Mouse (Mus musculus): ENCODE results near the gene Gm14569. TPM values are rescaled to one million over a fixed set of nuclear protein-coding genes. Genes with fewer than 3 reads are reported as not detected.

The Gm14569 gene
- polyA plus RNA-seq, 1 experiment from 2014 or later, result not detected

DNA sequence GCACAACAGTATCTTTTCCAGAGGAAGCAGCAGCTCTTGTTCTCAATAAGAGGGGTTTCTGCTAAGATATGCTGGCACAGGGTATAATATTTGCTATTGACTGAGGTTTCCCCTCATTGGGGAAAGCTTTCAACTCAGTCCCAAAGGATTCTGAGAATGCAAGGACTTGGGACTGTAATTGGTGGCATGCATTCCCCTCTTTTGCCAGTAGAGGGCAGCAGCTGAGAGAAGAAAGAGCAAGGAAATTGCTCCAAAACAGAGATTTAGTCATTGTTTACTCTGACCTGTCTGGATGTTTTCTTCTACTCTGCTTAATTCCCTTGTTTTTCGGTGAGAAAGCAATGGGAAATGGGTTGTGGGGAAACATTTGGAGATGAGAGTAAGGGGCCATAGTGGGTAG, 35.6 kb downstream of the Gm14569 start:
- Histone ChIP-seq H3K9me3 (replicated peaks) (no peaks in the 10 kb centered on the region), H3K4me3 (replicated peaks) (no peak overlapping the region), H3K4me1 (no peaks in the 10 kb centered on the region), H3K9ac (replicated peaks) (no peak overlapping the region), H3K36me3 (no peaks in the 10 kb centered on the region), H3K4me2 (no peak overlapping the region), H3K27me3 (replicated peaks) (no peaks in the 10 kb centered on the region), H3K27ac (replicated peaks) (no peak overlapping the region)
- WGBS, result 26% methylated on average over 1 of the region's 1 CpGs
- ATAC-seq (ENCODE audit: low FRiP score), result no peak

GRCm38 (mm10) chrX:36437932-36438331, 53.7 kb downstream of the Gm14569 start:
- ATAC-seq (ENCODE audit: low FRiP score), result no peak
- 100% methylated on average over 1 of the region's 1 CpGs for WGBS

DNA sequence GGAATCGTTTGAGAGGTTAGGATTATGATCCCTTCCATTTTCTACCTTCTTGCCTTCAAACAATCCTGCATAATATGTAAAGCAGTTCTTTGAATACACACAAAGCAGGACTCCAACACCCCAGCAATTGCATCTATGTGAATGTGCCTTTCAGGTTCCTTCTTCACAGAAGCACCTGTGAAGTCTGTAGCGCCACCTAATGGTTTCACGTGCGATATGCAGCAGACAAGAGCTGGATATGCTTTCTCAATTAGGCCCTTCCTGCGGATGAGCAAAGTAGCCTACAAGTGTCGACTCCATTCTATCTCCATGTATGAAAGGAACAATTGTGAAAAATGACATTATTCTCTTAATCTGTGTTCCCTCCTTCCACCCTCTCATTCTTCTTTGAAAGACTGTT, 56.6 kb downstream of the Gm14569 start:
- H3K9ac ChIP-seq (replicated peaks), result no peak overlapping the region
- H3K27me3 ChIP-seq (replicated peaks), result no peaks in the 10 kb centered on the region
- WGBS, result 49% methylated on average over 6 of the region's 6 CpGs
- H3K9me3 ChIP-seq (replicated peaks), result no peaks in the 10 kb centered on the region
- no peak overlapping the region for H3K27ac ChIP-seq (replicated peaks)
- no peak overlapping the region for H3K4me3 ChIP-seq (replicated peaks)
- no peak for ATAC-seq (ENCODE audit: low FRiP score)
- H3K36me3 ChIP-seq, result no peaks in the 10 kb centered on the region
- no peaks in the 10 kb centered on the region for H3K4me1 ChIP-seq
- no peak overlapping the region for H3K4me2 ChIP-seq

More at GRCm38 (mm10) chrX:36437932-36438331, 53.7 kb downstream of the Gm14569 start:
- no peaks in the 10 kb centered on the region for H3K9me3 ChIP-seq (replicated peaks)
- no peaks in the 10 kb centered on the region for H3K27me3 ChIP-seq (replicated peaks)
- no peak overlapping the region for H3K4me2 ChIP-seq
- no peak overlapping the region for H3K27ac ChIP-seq (replicated peaks)
- no peaks in the 10 kb centered on the region for H3K36me3 ChIP-seq
- no peak overlapping the region for H3K9ac ChIP-seq (replicated peaks)
- no peak overlapping the region for H3K4me3 ChIP-seq (replicated peaks)
- no peaks in the 10 kb centered on the region for H3K4me1 ChIP-seq

GRCm38 (mm10) chrX:36419153-36419552, 72.5 kb downstream of the Gm14569 start:
- H3K27me3 ChIP-seq (replicated peaks), result no peaks in the 10 kb centered on the region
- H3K9ac ChIP-seq (replicated peaks), result no peak overlapping the region
- 91% methylated on average over 3 of the region's 3 CpGs for WGBS
- no peaks in the 10 kb centered on the region for H3K4me1 ChIP-seq
- no peak overlapping the region for H3K4me3 ChIP-seq (replicated peaks)
- no peak overlapping the region for H3K4me2 ChIP-seq
- H3K27ac ChIP-seq (replicated peaks), result no peak overlapping the region
- H3K9me3 ChIP-seq (replicated peaks), result no peaks in the 10 kb centered on the region
- no peaks in the 10 kb centered on the region for H3K36me3 ChIP-seq
- ATAC-seq (ENCODE audit: low FRiP score), result no peak

DNA sequence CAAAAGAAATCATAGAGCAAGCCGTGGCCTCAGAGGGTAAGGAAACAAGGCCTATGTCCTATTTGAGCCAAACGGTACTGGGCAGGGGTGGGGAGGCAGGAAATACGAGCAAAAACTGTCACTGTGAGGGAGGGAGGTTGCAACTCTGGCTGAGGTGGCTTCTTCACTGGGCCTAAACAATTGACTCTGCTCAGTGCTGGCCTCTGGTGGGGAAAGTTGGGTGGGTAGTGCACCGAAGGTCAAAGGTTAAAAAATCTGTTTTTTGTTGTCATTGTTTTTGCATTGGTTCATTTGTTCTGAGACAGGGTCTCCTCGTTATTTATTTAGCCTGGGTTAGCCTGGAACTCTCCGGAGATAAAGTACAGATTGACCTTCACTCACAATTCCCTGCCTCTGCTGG, 89.3 kb downstream of the Gm14569 start:
- H3K9ac ChIP-seq (replicated peaks), result no peak overlapping the region
- ATAC-seq (ENCODE audit: low FRiP score), result no peak
- 60% methylated on average over 6 of the region's 6 CpGs for WGBS

GRCm38 (mm10) chrX:36400980-36401379, 90.7 kb downstream of the Gm14569 start, which contains the start of gene Gm6268:
Gene Gm6268, plus strand, starts transcription at chrX:36401280.
- no peaks in the 10 kb centered on the region for H3K4me1 ChIP-seq
- no peak within 1 kb of the TSS for H3K4me2 ChIP-seq
- H3K27me3 ChIP-seq (replicated peaks), result no peaks in the 10 kb centered on the region
- H3K9me3 ChIP-seq (replicated peaks), result no peaks in the 10 kb centered on the region
- no peak within 1 kb of the TSS for H3K9ac ChIP-seq (replicated peaks)
- ATAC-seq (ENCODE audit: low FRiP score), result no peak
- no peaks in the 10 kb centered on the region for H3K36me3 ChIP-seq
- WGBS, result 95% methylated on average over 13 of the region's 13 CpGs
- no peak within 1 kb of the TSS for H3K27ac ChIP-seq (replicated peaks)
- no peak within 1 kb of the TSS for H3K4me3 ChIP-seq (replicated peaks)

More for the DNA sequence above, 89.3 kb downstream of the Gm14569 start:
- Histone ChIP-seq H3K4me3 (replicated peaks) (no peak overlapping the region), H3K27me3 (replicated peaks) (no peaks in the 10 kb centered on the region), H3K4me1 (no peaks in the 10 kb centered on the region), H3K27ac (replicated peaks) (no peak overlapping the region), H3K36me3 (no peaks in the 10 kb centered on the region), H3K4me2 (no peak overlapping the region), H3K9me3 (replicated peaks) (no peaks in the 10 kb centered on the region)

DNA sequence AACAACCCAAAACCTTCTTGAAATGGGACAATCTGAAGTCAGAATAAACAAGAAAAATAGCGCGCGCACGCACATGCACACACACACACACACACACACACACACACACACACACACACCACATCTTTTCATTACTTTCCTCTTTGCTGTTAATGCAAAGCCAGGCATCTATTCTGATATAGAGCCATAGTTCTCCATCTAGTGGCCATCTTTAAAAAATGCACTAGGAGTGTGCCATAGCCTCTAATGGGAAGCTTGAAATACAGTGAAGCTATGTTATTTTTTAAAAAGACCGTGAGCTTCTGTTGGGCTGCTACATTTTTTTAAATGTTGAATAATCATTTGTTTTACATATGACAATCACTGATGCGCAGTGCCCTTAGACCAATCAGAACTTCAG, 98.4 kb downstream of the Gm14569 start:
- H3K4me1 ChIP-seq, result no peaks in the 10 kb centered on the region
- H3K9ac ChIP-seq (replicated peaks), result no peak overlapping the region
- no peaks in the 10 kb centered on the region for H3K9me3 ChIP-seq (replicated peaks)
- H3K4me3 ChIP-seq (replicated peaks), result no peak overlapping the region
- peak; percentile 74; the same call in 1 of the 2 replicates for ATAC-seq (ENCODE audit: low FRiP score)
- WGBS, result 57% methylated on average over 6 of the region's 6 CpGs
- H3K4me2 ChIP-seq, result no peak overlapping the region
- no peaks in the 10 kb centered on the region for H3K27me3 ChIP-seq (replicated peaks)
- no peak overlapping the region for H3K27ac ChIP-seq (replicated peaks)
- H3K36me3 ChIP-seq, result no peaks in the 10 kb centered on the region

DNA sequence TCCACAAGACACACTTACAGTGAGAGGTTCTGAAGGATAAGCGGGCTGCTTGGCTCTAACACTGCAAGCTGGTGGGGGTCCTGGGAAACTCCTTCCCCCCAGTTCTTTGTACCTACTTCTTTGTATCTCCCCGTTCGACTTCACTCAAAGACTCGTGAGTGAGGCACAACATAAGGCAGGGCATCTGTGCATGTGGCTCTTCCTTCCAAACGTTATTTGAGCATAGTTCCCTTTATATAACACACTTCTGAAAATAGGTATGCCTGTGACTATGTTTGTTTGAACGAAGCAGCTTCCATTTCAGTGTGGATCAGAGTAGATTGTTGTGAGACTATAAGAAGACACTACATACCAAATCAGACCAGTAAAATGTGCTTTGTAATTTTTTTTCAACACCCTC, 99.0 kb downstream of the Gm14569 start:
- no peaks in the 10 kb centered on the region for H3K36me3 ChIP-seq
- ATAC-seq (ENCODE audit: low FRiP score), result no peak
- H3K4me1 ChIP-seq, result no peaks in the 10 kb centered on the region
- 70% methylated on average over 6 of the region's 6 CpGs for WGBS
- no peak overlapping the region for H3K4me3 ChIP-seq (replicated peaks)
- no peaks in the 10 kb centered on the region for H3K27me3 ChIP-seq (replicated peaks)
- H3K9ac ChIP-seq (replicated peaks), result no peak overlapping the region
- H3K4me2 ChIP-seq, result no peak overlapping the region
- no peaks in the 10 kb centered on the region for H3K9me3 ChIP-seq (replicated peaks)
- no peak overlapping the region for H3K27ac ChIP-seq (replicated peaks)

DNA sequence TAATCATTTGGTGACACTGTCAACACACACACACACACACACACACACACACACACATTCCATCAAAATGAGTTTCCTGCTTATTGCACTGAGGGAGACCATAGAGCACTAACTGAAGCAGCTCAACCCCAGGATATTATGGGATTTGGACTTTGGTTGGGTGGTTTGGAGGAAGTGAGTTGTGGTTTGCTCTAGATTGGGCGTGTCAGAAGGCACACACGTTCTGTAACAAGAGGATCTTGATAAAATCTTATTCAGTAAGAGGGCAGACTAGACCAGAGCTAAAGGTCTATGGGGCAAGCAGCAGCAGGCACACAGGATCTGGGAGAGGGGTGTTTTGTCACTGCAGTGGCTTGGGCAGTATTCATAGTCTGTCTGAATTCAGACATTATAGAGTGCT, 101.1 kb downstream of the Gm14569 start:
- H3K9me3 ChIP-seq (replicated peaks), result no peaks in the 10 kb centered on the region
- no peak for ATAC-seq (ENCODE audit: low FRiP score)
- H3K36me3 ChIP-seq, result no peaks in the 10 kb centered on the region
- WGBS, result 64% methylated on average over 2 of the region's 2 CpGs
- H3K4me1 ChIP-seq, result no peaks in the 10 kb centered on the region
- H3K4me3 ChIP-seq (replicated peaks), result no peak overlapping the region
- H3K27ac ChIP-seq (replicated peaks), result no peak overlapping the region
- H3K4me2 ChIP-seq, result no peak overlapping the region
- H3K27me3 ChIP-seq (replicated peaks), result no peaks in the 10 kb centered on the region
- no peak overlapping the region for H3K9ac ChIP-seq (replicated peaks)

GRCm38 (mm10) chrX:36389971-36390370, 101.7 kb downstream of the Gm14569 start:
- Histone ChIP-seq H3K9me3 (replicated peaks) (no peaks in the 10 kb centered on the region), H3K4me2 (no peak overlapping the region), H3K4me3 (replicated peaks) (no peak overlapping the region), H3K27ac (replicated peaks) (no peak overlapping the region), H3K27me3 (replicated peaks) (no peaks in the 10 kb centered on the region), H3K4me1 (no peaks in the 10 kb centered on the region), H3K9ac (replicated peaks) (no peak overlapping the region), H3K36me3 (no peaks in the 10 kb centered on the region)
- WGBS, result 51% methylated on average over 3 of the region's 3 CpGs
- ATAC-seq (ENCODE audit: low FRiP score), result no peak

GRCm38 (mm10) chrX:36385340-36385739, 106.3 kb downstream of the Gm14569 start:
- no peaks in the 10 kb centered on the region for H3K36me3 ChIP-seq
- ATAC-seq (ENCODE audit: low FRiP score), result no peak
- H3K4me2 ChIP-seq, result no peak overlapping the region
- H3K9ac ChIP-seq (replicated peaks), result no peak overlapping the region
- no peak overlapping the region for H3K27ac ChIP-seq (replicated peaks)
- H3K27me3 ChIP-seq (replicated peaks), result no peaks in the 10 kb centered on the region
- H3K4me1 ChIP-seq, result no peaks in the 10 kb centered on the region
- H3K9me3 ChIP-seq (replicated peaks), result no peaks in the 10 kb centered on the region
- H3K4me3 ChIP-seq (replicated peaks), result no peak overlapping the region
